Mouse (Mus musculus): ENCODE data around the gene Arhgap31. TPM values are rescaled to one million over a fixed set of nuclear protein-coding genes. Genes with fewer than 3 reads are reported as not detected.

The Arhgap31 gene
- polyA plus RNA-seq (2015; fragmentation: Nextera tagmentation; extraction: Ambion mirVana): 5.2 and 6.6 TPM in 2 replicates

DNA sequence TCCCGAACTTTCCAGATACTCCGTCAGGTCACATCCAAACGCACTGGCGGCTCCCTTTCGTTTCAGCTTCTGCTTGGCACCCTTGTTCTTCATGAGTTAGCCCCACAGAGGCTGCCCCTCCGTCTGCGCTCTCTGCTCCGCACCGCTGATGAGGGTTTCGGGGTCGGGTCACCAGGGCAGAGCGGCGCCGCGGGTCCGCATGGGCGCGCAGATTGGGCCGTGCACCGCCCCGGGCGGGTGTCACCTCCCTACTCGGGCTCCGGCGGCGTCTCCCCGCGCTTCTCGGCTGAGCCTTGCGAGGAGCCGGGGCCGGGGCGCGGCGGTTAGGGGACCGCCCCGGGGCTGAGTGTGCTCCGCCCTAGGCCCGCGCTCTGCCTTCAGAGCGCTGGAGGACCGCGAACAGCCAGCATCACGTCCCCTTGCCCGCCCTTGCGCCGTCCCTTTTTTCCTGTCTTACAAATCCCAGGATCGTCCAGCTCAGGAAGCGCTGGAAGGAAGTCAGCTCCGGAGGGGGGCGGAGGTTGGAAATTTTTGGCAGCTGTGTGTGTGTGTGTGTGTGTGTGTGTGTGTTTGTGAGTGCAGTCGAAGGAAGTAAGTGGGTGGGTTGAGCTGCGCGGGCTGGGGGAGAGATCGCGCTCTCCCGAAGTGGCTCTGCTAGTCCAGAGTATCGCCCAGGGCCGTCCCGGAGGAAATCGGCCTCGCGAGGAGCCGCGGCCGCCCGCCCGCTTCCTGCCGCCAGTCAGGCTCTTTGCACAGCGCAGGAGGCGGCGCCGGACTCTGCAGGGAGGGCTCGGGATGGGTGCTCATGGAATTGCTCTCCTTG is at the start of gene Arhgap31:
Arhgap31 (minus strand) TSS at position 694 of the 823 bp plus-strand sequence.
- WGBS: under 1% methylated on average over 74 of the region's 74 CpGs
- peak; percentile 92 for ATAC-seq (ENCODE audit: low FRiP score)

DNA sequence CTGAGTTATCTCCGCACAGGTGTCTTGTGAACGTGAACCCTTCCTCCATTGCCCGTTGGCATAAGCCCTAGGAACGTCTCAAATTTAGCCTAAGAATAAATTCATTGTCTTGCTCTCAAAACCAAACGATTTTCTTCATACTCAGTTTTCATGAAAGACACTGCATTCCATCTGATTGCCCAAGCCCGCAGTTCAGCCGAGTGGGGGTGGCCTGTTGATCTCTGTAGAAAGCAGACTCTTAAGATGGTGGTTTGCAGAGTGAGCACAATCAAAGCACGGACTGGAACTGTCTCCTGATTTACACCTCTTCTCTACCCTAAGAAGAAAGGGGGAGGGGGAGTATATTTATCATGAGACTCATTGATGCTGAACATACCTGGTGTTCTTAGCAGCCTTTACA is 49.3 kb upstream of the Arhgap31 start:
- Histone ChIP-seq H3K36me3 (peaks cover 69% of the 10 kb centered on the region), H3K4me1 (replicated peaks) (no peaks in the 10 kb centered on the region), H3K4me3 (no peak overlapping the region), H3K9me3 (no peaks in the 10 kb centered on the region), H3K9ac (no peak overlapping the region), H3K27me3 (no peaks in the 10 kb centered on the region), H3K4me2 (no peak overlapping the region), H3K27ac (no peak overlapping the region)
- ATAC-seq (ENCODE audit: low FRiP score): no peak
- 89% methylated on average over 8 of the region's 8 CpGs for WGBS

More for the DNA sequence above, at the start of gene Arhgap31:
- peak within 1 kb of the TSS; percentile 69 for H3K4me3 ChIP-seq
- no peaks in the 10 kb centered on the region for H3K36me3 ChIP-seq
- peaks cover 13% of the 10 kb centered on the region for H3K4me1 ChIP-seq (replicated peaks)
- H3K4me2 ChIP-seq: peak within 1 kb of the TSS; percentile 90
- H3K27me3 ChIP-seq: no peaks in the 10 kb centered on the region
- no peaks in the 10 kb centered on the region for H3K9me3 ChIP-seq
- H3K9ac ChIP-seq: peak within 1 kb of the TSS; percentile 84
- peak within 1 kb of the TSS; percentile 70 for H3K27ac ChIP-seq

DNA sequence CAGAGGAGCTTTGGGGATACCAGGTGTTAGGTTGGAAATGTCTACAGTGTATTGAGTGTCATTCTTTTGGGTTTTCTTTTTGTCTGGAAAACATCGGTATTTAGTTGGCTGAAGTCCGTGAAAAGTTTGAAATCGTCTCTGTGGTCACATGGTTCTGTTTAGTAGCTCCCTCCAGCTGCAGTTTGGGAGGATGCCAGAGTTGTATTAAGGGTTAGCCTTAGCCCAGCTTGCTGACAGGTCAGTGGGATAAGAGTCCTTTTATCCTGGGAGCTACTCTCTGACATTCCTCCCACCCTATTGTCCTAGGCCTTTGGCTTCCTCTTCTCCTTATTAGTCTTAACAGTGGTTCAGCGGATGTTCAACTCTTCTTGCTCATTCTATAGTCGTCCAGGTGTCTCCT is 48.9 kb upstream of the Arhgap31 start:
- no peaks in the 10 kb centered on the region for H3K27me3 ChIP-seq
- no peak overlapping the region for H3K9ac ChIP-seq
- H3K36me3 ChIP-seq: peaks cover 66% of the 10 kb centered on the region
- WGBS: 89% methylated on average over 5 of the region's 5 CpGs
- H3K4me3 ChIP-seq: no peak overlapping the region
- H3K9me3 ChIP-seq: no peaks in the 10 kb centered on the region
- H3K4me2 ChIP-seq: no peak overlapping the region
- ATAC-seq (ENCODE audit: low FRiP score): no peak
- H3K27ac ChIP-seq: no peak overlapping the region
- no peaks in the 10 kb centered on the region for H3K4me1 ChIP-seq (replicated peaks)

DNA sequence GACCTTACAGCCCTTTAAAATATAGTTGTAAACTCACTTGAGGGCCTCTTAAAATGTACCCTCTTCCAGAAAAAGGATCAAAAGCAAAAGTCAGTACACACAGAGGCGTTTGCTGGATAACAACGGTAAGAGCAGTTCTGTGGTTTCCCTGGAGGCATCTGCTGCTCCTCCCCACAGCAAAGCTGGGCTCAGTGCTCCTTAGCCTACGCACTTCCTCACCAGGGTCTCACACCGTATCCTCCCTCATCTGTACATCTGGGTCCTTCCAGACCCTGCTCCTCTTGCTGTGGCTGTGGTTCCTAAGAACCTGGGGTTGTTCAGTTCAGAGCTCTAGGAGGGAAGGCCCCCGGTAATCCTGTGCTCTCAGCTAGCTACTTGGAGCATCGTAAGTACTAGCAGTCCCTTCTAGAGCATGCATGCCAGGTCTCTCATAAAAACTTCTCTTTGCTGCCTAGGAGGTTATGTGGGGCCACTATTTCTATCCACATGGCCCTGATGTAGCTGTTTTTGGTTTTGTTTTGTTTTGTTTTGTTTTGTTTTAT is 47.8 kb upstream of the Arhgap31 start:
- Histone ChIP-seq H3K36me3 (peaks cover 59% of the 10 kb centered on the region), H3K4me2 (no peak overlapping the region), H3K27ac (no peak overlapping the region), H3K9ac (no peak overlapping the region), H3K4me1 (replicated peaks) (no peaks in the 10 kb centered on the region), H3K4me3 (no peak overlapping the region), H3K27me3 (no peaks in the 10 kb centered on the region), H3K9me3 (no peaks in the 10 kb centered on the region)
- ATAC-seq (ENCODE audit: low FRiP score): no peak
- WGBS: 86% methylated on average over 6 of the region's 6 CpGs

- Histone ChIP-seq H3K4me3 (no peak overlapping the region), H3K27ac (no peak overlapping the region), H3K4me2 (no peak overlapping the region), H3K27me3 (no peaks in the 10 kb centered on the region), H3K4me1 (replicated peaks) (no peaks in the 10 kb centered on the region), H3K36me3 (peaks cover 56% of the 10 kb centered on the region), H3K9me3 (no peaks in the 10 kb centered on the region), H3K9ac (no peak overlapping the region)
- no peak for ATAC-seq (ENCODE audit: low FRiP score)
- 95% methylated on average over 5 of the region's 5 CpGs for WGBS
These were observed 47.2 kb upstream of the Arhgap31 start for GRCm38 (mm10) chr16:38760239-38760638.

DNA sequence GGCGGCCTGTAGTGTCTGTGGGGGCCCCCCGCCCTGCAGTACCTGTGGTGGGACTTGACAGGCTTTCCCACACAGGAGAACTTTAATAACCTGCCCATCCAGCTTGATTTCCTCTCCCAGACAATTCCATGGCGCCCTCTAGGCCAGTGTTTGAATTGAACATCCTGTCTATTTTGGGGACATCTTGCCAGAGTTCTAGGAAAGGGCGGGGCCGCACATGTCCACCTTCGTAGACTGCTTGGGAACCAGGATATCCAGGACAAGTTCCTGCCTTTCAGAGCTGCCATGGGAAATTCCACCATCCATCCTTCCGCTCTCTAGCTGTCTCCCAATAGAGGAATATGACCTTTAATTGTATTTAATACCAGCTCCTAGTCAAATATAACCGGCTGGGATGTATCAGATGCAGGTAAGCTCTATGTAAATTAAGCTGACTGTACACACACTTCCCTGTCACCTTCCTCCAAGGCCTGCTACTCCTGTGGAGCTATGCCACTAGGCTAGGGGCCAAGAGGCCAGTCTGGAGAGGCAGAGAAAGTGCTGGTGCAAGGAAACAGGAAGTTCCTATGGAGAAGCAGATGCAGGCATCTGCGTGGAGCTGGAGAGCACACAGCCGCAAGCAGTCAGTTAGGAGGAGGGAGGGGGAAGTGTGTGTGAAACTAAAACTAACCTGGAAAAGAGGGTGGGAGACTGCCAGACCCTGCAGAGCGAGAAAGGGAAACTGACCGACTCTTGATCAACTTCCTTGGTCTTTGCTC is 45.2 kb upstream of the Arhgap31 start:
- ATAC-seq (ENCODE audit: low FRiP score): no peak
- WGBS: 87% methylated on average over 12 of the region's 12 CpGs
- Histone ChIP-seq H3K4me1 (replicated peaks) (no peaks in the 10 kb centered on the region), H3K36me3 (peaks cover 52% of the 10 kb centered on the region), H3K27ac (no peak overlapping the region), H3K4me2 (no peak overlapping the region), H3K4me3 (no peak overlapping the region), H3K9me3 (no peaks in the 10 kb centered on the region), H3K27me3 (no peaks in the 10 kb centered on the region), H3K9ac (no peak overlapping the region)

DNA sequence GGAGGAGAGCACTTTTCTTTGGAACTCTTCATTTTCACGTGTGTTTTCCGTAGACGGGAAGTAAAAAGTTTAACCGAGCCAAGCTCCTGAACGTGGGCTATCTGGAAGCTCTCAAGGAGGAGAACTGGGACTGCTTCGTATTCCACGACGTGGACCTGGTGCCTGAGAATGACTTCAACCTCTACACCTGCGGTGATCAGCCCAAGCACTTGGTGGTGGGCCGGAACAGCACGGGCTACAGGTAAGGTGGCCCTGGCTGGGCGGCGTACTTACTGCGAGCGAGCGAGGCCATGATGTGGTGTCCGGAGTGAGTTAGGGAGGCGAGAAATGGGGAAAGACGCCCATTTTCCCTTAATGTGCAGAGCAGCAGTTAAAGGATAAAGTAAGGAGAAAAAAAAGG is 44.6 kb upstream of the Arhgap31 start:
- Histone ChIP-seq H3K9ac (no peak overlapping the region), H3K4me3 (no peak overlapping the region), H3K27me3 (no peaks in the 10 kb centered on the region), H3K4me1 (replicated peaks) (no peaks in the 10 kb centered on the region), H3K9me3 (no peaks in the 10 kb centered on the region), H3K4me2 (no peak overlapping the region), H3K36me3 (peaks cover 45% of the 10 kb centered on the region), H3K27ac (no peak overlapping the region)
- 93% methylated on average over 19 of the region's 19 CpGs for WGBS
- no peak for ATAC-seq (ENCODE audit: low FRiP score)

DNA sequence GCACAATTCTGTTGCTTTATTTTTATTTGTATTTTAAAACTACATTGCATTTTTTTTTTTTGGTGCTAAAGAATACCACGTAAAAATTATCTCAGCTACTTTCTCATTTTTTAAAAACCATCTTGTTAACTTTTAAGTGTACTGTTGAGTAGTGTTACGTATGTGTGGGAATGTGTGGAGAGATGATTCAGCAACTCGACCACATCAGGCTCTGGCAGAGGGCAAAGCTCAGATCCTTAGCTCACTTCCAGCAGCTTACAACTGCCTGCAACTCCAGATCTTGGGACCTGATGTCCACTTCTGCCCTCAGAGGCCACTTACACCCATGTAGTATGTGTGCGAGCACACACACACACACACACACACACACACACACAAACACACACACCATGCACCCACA is 43.5 kb upstream of the Arhgap31 start:
- Histone ChIP-seq H3K4me2 (no peak overlapping the region), H3K36me3 (peaks cover 38% of the 10 kb centered on the region), H3K4me1 (replicated peaks) (no peaks in the 10 kb centered on the region), H3K27ac (no peak overlapping the region), H3K9me3 (no peaks in the 10 kb centered on the region), H3K4me3 (no peak overlapping the region), H3K9ac (no peak overlapping the region), H3K27me3 (no peaks in the 10 kb centered on the region)
- ATAC-seq (ENCODE audit: low FRiP score): no peak
- WGBS: 91% methylated on average over 4 of the region's 4 CpGs

GRCm38 (mm10) chr16:38756177-38756503 is 43.1 kb upstream of the Arhgap31 start:
- Histone ChIP-seq H3K27me3 (no peaks in the 10 kb centered on the region), H3K27ac (no peak overlapping the region), H3K4me1 (replicated peaks) (no peaks in the 10 kb centered on the region), H3K9ac (no peak overlapping the region), H3K4me3 (no peak overlapping the region), H3K9me3 (no peaks in the 10 kb centered on the region), H3K36me3 (peaks cover 38% of the 10 kb centered on the region), H3K4me2 (no peak overlapping the region)
- 66% methylated on average over 5 of the region's 5 CpGs for WGBS
- no peak for ATAC-seq (ENCODE audit: low FRiP score)

- H3K4me3 ChIP-seq: no peak overlapping the region
- H3K27me3 ChIP-seq: no peaks in the 10 kb centered on the region
- no peak overlapping the region for H3K27ac ChIP-seq
- peaks cover 34% of the 10 kb centered on the region for H3K36me3 ChIP-seq
- WGBS: 84% methylated on average over 7 of the region's 7 CpGs
- no peak overlapping the region for H3K4me2 ChIP-seq
- ATAC-seq (ENCODE audit: low FRiP score): no peak
- H3K4me1 ChIP-seq (replicated peaks): no peaks in the 10 kb centered on the region
- no peak overlapping the region for H3K9ac ChIP-seq
- no peaks in the 10 kb centered on the region for H3K9me3 ChIP-seq
These were observed 42.5 kb upstream of the Arhgap31 start for GRCm38 (mm10) chr16:38755452-38756176.

DNA sequence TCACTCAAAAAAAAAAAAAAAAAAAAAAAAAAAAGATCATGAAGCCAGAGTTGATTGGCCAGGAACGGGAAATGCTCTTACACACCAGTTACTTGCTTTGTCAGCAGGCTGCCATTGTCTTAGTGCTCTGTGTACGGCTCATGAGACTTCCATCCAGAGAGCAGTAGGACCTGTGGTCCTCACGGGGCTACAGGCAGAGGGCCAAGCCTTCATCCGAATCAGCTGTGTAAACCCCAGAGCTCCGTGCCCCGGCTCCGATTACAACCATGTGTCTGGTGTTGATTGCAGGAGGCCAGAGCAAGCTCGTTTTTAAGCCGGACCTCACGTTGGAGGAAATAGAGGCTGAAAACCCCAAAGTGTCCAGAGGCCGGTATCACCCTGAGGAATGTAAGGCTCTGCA is 40.6 kb upstream of the Arhgap31 start:
- no peaks in the 10 kb centered on the region for H3K4me1 ChIP-seq (replicated peaks)
- no peak for ATAC-seq (ENCODE audit: low FRiP score)
- no peaks in the 10 kb centered on the region for H3K9me3 ChIP-seq
- WGBS: 65% methylated on average over 11 of the region's 11 CpGs
- no peak overlapping the region for H3K27ac ChIP-seq
- no peak overlapping the region for H3K4me3 ChIP-seq
- no peak overlapping the region for H3K4me2 ChIP-seq
- H3K27me3 ChIP-seq: no peaks in the 10 kb centered on the region
- peaks cover 18% of the 10 kb centered on the region for H3K36me3 ChIP-seq
- H3K9ac ChIP-seq: no peak overlapping the region

- Histone ChIP-seq H3K4me2 (no peak overlapping the region), H3K27me3 (no peaks in the 10 kb centered on the region), H3K4me1 (replicated peaks) (no peaks in the 10 kb centered on the region), H3K9ac (no peak overlapping the region), H3K9me3 (no peaks in the 10 kb centered on the region), H3K4me3 (no peak overlapping the region), H3K36me3 (peaks cover 5% of the 10 kb centered on the region; the same call in 1 of the 2 replicates), H3K27ac (no peak overlapping the region)
- ATAC-seq (ENCODE audit: low FRiP score): no peak
- WGBS: 82% methylated on average over 6 of the region's 6 CpGs
These were observed 37.7 kb upstream of the Arhgap31 start for GRCm38 (mm10) chr16:38750803-38751202.

Data from hindbrain, embryonic 13.5 days (tissue).